Mouse (Mus musculus) heart, adult 2 months (tissue): ENCODE measurements around the gene Csn1s2b. TPM values are rescaled to one million over a fixed set of nuclear protein-coding genes. Genes with fewer than 3 reads are reported as not detected.

Source experiments
- DNase-seq, 2 experiments: peaks; one replicate each; pipeline ENCODE4 v3.0.0; 2021
- H3K27ac ChIP-seq: fragments of 200-600 bp; 2 replicates; pipeline ENCODE4 v1.8.1; 2022
- H3K27me3 ChIP-seq: fragments of 200-500 bp; 2 replicates; pipeline ENCODE4 v1.6.1; 2012; ENCODE audit warnings: mild to moderate bottlenecking, low read length, inconsistent platforms, mixed read lengths; ENCODE audit not compliant: control insufficient read depth, insufficient read depth
- H3K36me3 ChIP-seq: fragments of 200-500 bp; 2 replicates; pipeline ENCODE4 v1.6.1; 2012; ENCODE audit warnings: low read length, inconsistent platforms; ENCODE audit not compliant: control insufficient read depth, insufficient read depth
- H3K4me1 ChIP-seq: fragments of 200-500 bp; 2 replicates; pipeline ENCODE4 v1.6.1; 2011; ENCODE audit warnings: low read length; ENCODE audit not compliant: control insufficient read depth, insufficient read depth
- H3K4me3 ChIP-seq: fragments of 200-600 bp; 2 replicates; pipeline ENCODE4 v1.8.1; 2022
- H3K79me2 ChIP-seq: fragments of 200-500 bp; replicated peaks from 2 replicates; pipeline ENCODE4 v1.6.1; 2012; ENCODE audit warnings: mild to moderate bottlenecking, inconsistent platforms, low read length, moderate library complexity, mixed read lengths; ENCODE audit not compliant: control insufficient read depth, insufficient read depth
- H3K9ac ChIP-seq: fragments of 200-500 bp; 2 replicates; pipeline ENCODE4 v1.6.1; 2012; ENCODE audit warnings: low read depth, mild to moderate bottlenecking, control low read depth, inconsistent platforms, low read length, mixed read lengths
- CTCF ChIP-seq: fragments of 200-600 bp; IDR thresholded peaks from 2 replicates; pipeline ENCODE4 v1.8.1; 2022; ENCODE audit warnings: antibody characterized with exemption, mild to moderate bottlenecking, moderate library complexity
- EP300 ChIP-seq: fragments of 200-500 bp; IDR thresholded peaks from 2 replicates; pipeline ENCODE4 v1.6.1; 2011; ENCODE audit warnings: low read depth, low read length, control low read depth; ENCODE audit not compliant: insufficient read depth
- POLR2A ChIP-seq: fragments of 200-500 bp; IDR thresholded peaks from 2 replicates; pipeline ENCODE4 v1.6.1; 2011; ENCODE audit warnings: mild to moderate bottlenecking, low read depth, low read length, control low read depth; ENCODE audit not compliant: insufficient read depth
- WGBS: fragments of 180-500 bp; shearing (Covaris S2); methylation state at CpG from one replicate; pipeline ENCODE4 v1.1.7; 2018; 5-methylcytosine and 5-hydroxymethylcytosine counted together
- intact Hi-C: fragments of 180-260 bp; cut with DNase I; formaldehyde crosslinking; loops from one replicate; pipeline ENCODE4 v1.15.1; 2025
- polyA plus RNA-seq: library from polyadenylated mRNA; depleted of rRNA; stranded (reverse); fragments of >200 nt; gene quantifications from 2 replicates; pipeline ENCODE4 v1.2.3, GENCODE M21; 2012; rRNA removed
- total RNA-seq, 2 experiments: library from RNA; stranded (reverse); gene quantifications; 2 replicates each; pipeline ENCODE4 v1.2.3; 2021

Csn1s2b gene
- total and polyA plus RNA-seq, 3 experiments: not detected

- Histone ChIP-seq H3K27ac (no peak overlapping the region), H3K27me3 (no peaks in the 10 kb centered on the region), H3K79me2 (no peaks in the 10 kb centered on the region), H3K9ac (no peak overlapping the region), H3K4me1 (no peaks in the 10 kb centered on the region), H3K36me3 (no peaks in the 10 kb centered on the region), H3K4me3 (no peak overlapping the region)
- DNase-seq: no peak
- 68% methylated on average over 3 of the region's 3 CpGs for WGBS
- intact Hi-C loops: no loop called here
- no peak for TF ChIP-seq CTCF
- TF ChIP-seq POLR2A: no peak
- TF ChIP-seq EP300: no peak
Observed at GRCm38 (mm10) chr5:87855136-87855716, 47.3 kb downstream of the Csn1s2b start.

GRCm38 (mm10) chr5:87870084-87870483, 62.2 kb downstream of the Csn1s2b start:
- H3K4me1 ChIP-seq: no peaks in the 10 kb centered on the region
- WGBS: 51% methylated on average over 2 of the region's 2 CpGs
- no peak overlapping the region for H3K9ac ChIP-seq
- no peak overlapping the region for H3K4me3 ChIP-seq
- TF ChIP-seq EP300: no peak
- no peak for TF ChIP-seq CTCF
- TF ChIP-seq POLR2A: no peak
- no peaks in the 10 kb centered on the region for H3K27me3 ChIP-seq
- no peaks in the 10 kb centered on the region for H3K79me2 ChIP-seq
- no peak overlapping the region for H3K27ac ChIP-seq
- H3K36me3 ChIP-seq: no peaks in the 10 kb centered on the region
- intact Hi-C loops: no loop called here
- no peak for DNase-seq

GRCm38 (mm10) chr5:87871423-87871822, 63.5 kb downstream of the Csn1s2b start:
- no peak for DNase-seq
- Histone ChIP-seq H3K4me3 (no peak overlapping the region), H3K36me3 (no peaks in the 10 kb centered on the region), H3K27ac (no peak overlapping the region), H3K79me2 (no peaks in the 10 kb centered on the region), H3K4me1 (no peaks in the 10 kb centered on the region), H3K27me3 (no peaks in the 10 kb centered on the region), H3K9ac (no peak overlapping the region)
- WGBS: 30% methylated on average over 4 of the region's 4 CpGs
- intact Hi-C loops: no loop called here
- no peak for TF ChIP-seq EP300
- no peak for TF ChIP-seq POLR2A
- TF ChIP-seq CTCF: peak; percentile 30

Other genes starting within 250 kb of the Csn1s2b start
- gene Sult1d1, start 239.1 kb upstream of the Csn1s2b start, total RNA-seq: not detected
- 0.61 TPM in 1 of 2 replicates, not detected in the other for gene Sult1d1, start 239.1 kb upstream of the Csn1s2b start, polyA plus RNA-seq
- not detected for gene Sult1e1, start 216.5 kb upstream of the Csn1s2b start, total RNA-seq
- not detected in 2 replicates for gene Sult1e1, start 216.5 kb upstream of the Csn1s2b start, polyA plus RNA-seq
- not detected for gene Csn1s1, start 141.9 kb upstream of the Csn1s2b start, total RNA-seq
- not detected in 2 replicates for gene Csn1s1, start 141.9 kb upstream of the Csn1s2b start, polyA plus RNA-seq
- not detected for gene Csn2, start 108.5 kb upstream of the Csn1s2b start, total RNA-seq
- not detected in 2 replicates for gene Csn2, start 108.5 kb upstream of the Csn1s2b start, polyA plus RNA-seq
- not detected for gene Csn1s2a, start 33.5 kb upstream of the Csn1s2b start, total RNA-seq
- not detected in 2 replicates for gene Csn1s2a, start 33.5 kb upstream of the Csn1s2b start, polyA plus RNA-seq
- gene Prr27, start 17.6 kb downstream of the Csn1s2b start, total RNA-seq: not detected
- 0.16 TPM in 1 of 2 replicates, not detected in the other for gene Prr27, start 17.6 kb downstream of the Csn1s2b start, polyA plus RNA-seq
- not detected for gene Odam, start 76.9 kb downstream of the Csn1s2b start, total RNA-seq
- gene Odam, start 76.9 kb downstream of the Csn1s2b start, polyA plus RNA-seq: not detected in 2 replicates
- gene Csn3, start 117.5 kb downstream of the Csn1s2b start, total RNA-seq: not detected
- not detected in 2 replicates for gene Csn3, start 117.5 kb downstream of the Csn1s2b start, polyA plus RNA-seq
- not detected for gene 2310003L06Rik, start 161.4 kb downstream of the Csn1s2b start, total RNA-seq
- gene 2310003L06Rik, start 161.4 kb downstream of the Csn1s2b start, polyA plus RNA-seq: not detected in 2 replicates
- not detected for gene Gm28434, start 161.4 kb downstream of the Csn1s2b start, total RNA-seq
- not detected in 2 replicates for gene Gm28434, start 161.4 kb downstream of the Csn1s2b start, polyA plus RNA-seq
- gene Cabs1, start 171.4 kb downstream of the Csn1s2b start, total RNA-seq: not detected
- gene Cabs1, start 171.4 kb downstream of the Csn1s2b start, polyA plus RNA-seq: not detected in 2 replicates
- not detected for gene Smr3a, start 194.5 kb downstream of the Csn1s2b start, total RNA-seq
- not detected in 2 replicates for gene Smr3a, start 194.5 kb downstream of the Csn1s2b start, polyA plus RNA-seq